Mouse (Mus musculus): ENCODE data around the gene Csgalnact2. TPM values are rescaled to one million over a fixed set of nuclear protein-coding genes. Genes with fewer than 3 reads are reported as not detected.
A peak's percentile ranks its signal among the peaks of the same experiment; 100 is the strongest.

The Csgalnact2 gene
- total and polyA plus RNA-seq, 3 experiments = 2.2 to 6.4 (median 3.0) TPM

- H3K4me3 ChIP-seq (replicated peaks in 1 of 3; ENCODE audit: low read depth in 2 of 3, low read length in 2 of 3, poor library complexity in 1 of 3) = no peak overlapping the region
- DNase-seq (ENCODE audit: extremely low read depth) = peak; percentile 79
- dilution Hi-C loops (cut with MboI; ENCODE audit: extremely low pct_ligation_motif_present, extremely low pct_unique_long_range_greater_than_20kb, low sequenced_read_pairs) (no loop called here), in situ Hi-C loops (cut with MboI; ENCODE audit: low pct_ligation_motif_present, low pct_unique_long_range_greater_than_20kb, low sequenced_read_pairs) (loop anchor here (5.0 kb wide), 1 partner anchor 198 kb away; no protein-coding TSS in a partner anchor)
- H3K4me2 ChIP-seq (ENCODE audit: insufficient read depth, low read depth, poor library complexity, severe bottlenecking) = peak overlapping the region; percentile 65
- H3K27ac ChIP-seq (ENCODE audit: insufficient read depth, low read depth) = no peak overlapping the region
- H3K27me3 ChIP-seq (replicated peaks) = peaks cover 76% of the 10 kb centered on the region
- H3K36me3 ChIP-seq (replicated peaks in 1 of 2; ENCODE audit: control insufficient read depth in 1 of 2, insufficient read depth in 1 of 2, low read length in 1 of 2) = no peaks in the 10 kb centered on the region
- no peaks in the 10 kb centered on the region for H3K9me3 ChIP-seq (replicated peaks; ENCODE audit: low read length)
- TF ChIP-seq USF2 (conservative IDR thresholded peaks at IDR 0.05; ENCODE audit: low read depth, low read length) (no peak), POLR2A (IDR thresholded peaks at IDR 0.05; ENCODE audit: low read depth, low read length) (no peak), GABPA (IDR thresholded peaks at IDR 0.05; ENCODE audit: insufficient replicate concordance, low read depth, low read length) (no peak), MAZ (IDR thresholded peaks at IDR 0.05; ENCODE audit: low read depth, low read length) (no peak), UBTF (IDR thresholded peaks at IDR 0.05; ENCODE audit: low read depth, low read length) (no peak), PAX5 (IDR thresholded peaks at IDR 0.05; ENCODE audit: low read length) (no peak), SIN3A (IDR thresholded peaks at IDR 0.05; ENCODE audit: low read length) (no peak), ZKSCAN1 (IDR thresholded peaks at IDR 0.05; ENCODE audit: borderline replicate concordance, low read depth, low read length) (0 out of 2 replicates have a peak, but pooled peaks have one; percentile 28), ELF1 (IDR thresholded peaks at IDR 0.05; ENCODE audit: low read depth, low read length) (no peak), MAFK (IDR thresholded peaks at IDR 0.05; ENCODE audit: insufficient replicate concordance, low read length) (no peak), SMC3 (IDR thresholded peaks at IDR 0.05; ENCODE audit: low read depth, low read length) (peak; percentile 89), CHD1 (IDR thresholded peaks at IDR 0.05; ENCODE audit: low read depth, low read length) (no peak), E2F4 (IDR thresholded peaks at IDR 0.05; ENCODE audit: insufficient replicate concordance, low read depth, low read length) (no peak), ZC3H11A (IDR thresholded peaks at IDR 0.05; ENCODE audit: low read depth, low read length) (peak; percentile 45; the same call in 1 of the 2 replicates), MYC (IDR thresholded peaks at IDR 0.05; ENCODE audit: low read depth, low read length) (peak; percentile 80), ETS1 (conservative IDR thresholded peaks at IDR 0.05; ENCODE audit: low read depth, low read length) (no peak), CTCF (conservative IDR thresholded peaks at IDR 0.05 in 1 of 2, IDR thresholded peaks at IDR 0.05 in 1 of 2; ENCODE audit: low read depth in 2 of 2, low read length in 2 of 2) (peak; percentile 94 to 97), MXI1 (IDR thresholded peaks at IDR 0.05; ENCODE audit: low read depth, low read length) (no peak), NELFE (IDR thresholded peaks at IDR 0.05; ENCODE audit: low read depth, low read length) (peak; percentile 41; the same call in 1 of the 2 replicates), ZMIZ1 (IDR thresholded peaks at IDR 0.05; ENCODE audit: low read depth, low read length) (no peak), HCFC1 (IDR thresholded peaks at IDR 0.05; ENCODE audit: low read depth, low read length) (no peak), USF1 (IDR thresholded peaks at IDR 0.05; ENCODE audit: low read depth, low read length) (peak; percentile 46; the same call in 1 of the 2 replicates), POLR2AphosphoS2 (IDR thresholded peaks at IDR 0.05; ENCODE audit: low read depth, low read length) (no peak), KAT2A (IDR thresholded peaks at IDR 0.05; ENCODE audit: insufficient replicate concordance, low read length) (no peak), RAD21 (IDR thresholded peaks at IDR 0.05; ENCODE audit: low read depth, low read length) (no peak; the same call in none of the 2 replicates), TBP (conservative IDR thresholded peaks at IDR 0.05; ENCODE audit: low read depth, low read length) (no peak), MAX (IDR thresholded peaks at IDR 0.05; ENCODE audit: low read length) (peak; percentile 57; the same call in 1 of the 2 replicates), TCF12 (IDR thresholded peaks at IDR 0.05; ENCODE audit: low read depth, low read length) (0 out of 2 replicates have a peak, but pooled peaks have one; percentile 23), JUND (conservative IDR thresholded peaks at IDR 0.05; ENCODE audit: low read depth, low read length) (no peak), ZNF384 (IDR thresholded peaks at IDR 0.05; ENCODE audit: low read depth, low read length) (no peak), BHLHE40 (IDR thresholded peaks at IDR 0.05; ENCODE audit: low read depth, low read length) (no peak), IRF4 (IDR thresholded peaks at IDR 0.05; ENCODE audit: low read depth, low read length) (peak; percentile 55)
- no peak overlapping the region for H3K9ac ChIP-seq (ENCODE audit: insufficient read depth, low read depth)
- no peaks in the 10 kb centered on the region for H3K79me2 ChIP-seq (replicated peaks; ENCODE audit: control insufficient read depth, extremely low read depth, insufficient read depth, poor library complexity, severe bottlenecking)
- H3K4me1 ChIP-seq (ENCODE audit: control insufficient read depth in 1 of 2, insufficient read depth in 2 of 2) = peaks cover 5 to 7% of the 10 kb centered on the region in 2 experiments; a peak in 3 of 4 replicates
Measured at GRCm38 (mm10) chr6:118179316-118180084, 40.6 kb upstream of the Csgalnact2 start.
